Mouse (Mus musculus) stomach, embryonic 14.5 days (tissue): ENCODE measurements at regions not wholly inside any gene's neighbourhood (a gene's known extent, or its start where the extent isn't known, plus 50 kb on each side); places are given as distances from the start of the nearest gene placed in this dataset.

Experiments used
- ATAC-seq: fragments of 200-750 bp; cut with Nextera tagmentation; 2 replicates; pipeline ENCODE4 v1.8.0; 2017; ENCODE audit warnings: low read depth, moderate TSS enrichment; ENCODE audit not compliant: insufficient number of reproducible peaks, insufficient read depth, low FRiP score
- H3K27ac ChIP-seq: fragments of 300-500 bp; sonication (generic); 2 replicates; pipeline ENCODE4 v1.5.1; 2014; ENCODE audit warnings: mild to moderate bottlenecking, low read length, moderate library complexity, mixed read lengths
- H3K27me3 ChIP-seq: fragments of 300-500 bp; sonication (generic); 2 replicates; pipeline ENCODE4 v1.6.1; 2014; ENCODE audit warnings: low read length, control low read depth, mixed read lengths; ENCODE audit not compliant: control insufficient read depth, insufficient read depth
- H3K36me3 ChIP-seq: fragments of 300-500 bp; sonication (generic); 2 replicates; pipeline ENCODE4 v1.6.1; 2014; ENCODE audit warnings: mild to moderate bottlenecking, control low read depth, low read length, moderate library complexity, mixed read lengths; ENCODE audit not compliant: control insufficient read depth, insufficient read depth
- H3K4me1 ChIP-seq: fragments of 300-500 bp; sonication (generic); 2 replicates; pipeline ENCODE4 v1.6.1; 2014; ENCODE audit warnings: low read length, control low read depth, mixed read lengths; ENCODE audit not compliant: control insufficient read depth, insufficient read depth
- H3K4me2 ChIP-seq: fragments of 300-500 bp; sonication (generic); replicated peaks from 2 replicates; pipeline ENCODE4 v1.6.1; 2014; ENCODE audit warnings: low read depth, low read length, control low read depth
- H3K4me3 ChIP-seq: fragments of 300-500 bp; sonication (generic); 2 replicates; pipeline ENCODE4 v1.5.1; 2014; ENCODE audit warnings: low read depth, low read length, control low read depth
- H3K9ac ChIP-seq: fragments of 300-500 bp; sonication (generic); replicated peaks from 2 replicates; pipeline ENCODE4 v1.6.1; 2014; ENCODE audit warnings: low read depth, mild to moderate bottlenecking, control low read depth, low read length, moderate library complexity, mixed read lengths
- H3K9me3 ChIP-seq: fragments of 300-500 bp; sonication (generic); 2 replicates; pipeline ENCODE4 v1.6.1; 2016; ENCODE audit warnings: low read depth, low read length, control low read depth; ENCODE audit not compliant: control insufficient read depth
- WGBS: fragments of 180-500 bp; shearing (Covaris S2); extraction: QIAGEN DNeasy Blood & Tissue Kit; methylation state at CpG from one replicate; pipeline ENCODE4 v1.1.7; 2014; 5-methylcytosine and 5-hydroxymethylcytosine counted together

DNA sequence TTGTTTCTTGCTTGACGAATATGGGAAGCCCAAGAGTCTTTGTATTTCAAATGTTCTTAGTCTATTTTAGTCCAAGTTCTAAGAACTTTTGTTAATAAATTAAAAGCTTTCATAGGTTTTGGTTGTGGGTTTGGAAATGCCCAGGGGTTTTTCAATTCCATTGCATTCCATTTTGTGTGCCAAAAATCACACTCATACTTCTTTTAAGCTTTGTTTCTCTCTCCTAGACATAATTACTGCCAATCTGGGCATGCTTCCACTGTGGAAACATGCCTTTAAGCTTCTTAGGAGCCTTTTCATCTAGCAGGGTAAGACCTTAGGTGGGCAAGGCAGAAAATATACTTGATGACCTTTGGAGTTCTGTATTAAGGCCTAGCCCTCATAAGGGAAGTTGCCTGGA is 70.4 kb upstream of the C1qtnf3 start:
- H3K9me3 ChIP-seq = peaks cover 7% of the 10 kb centered on the region; the same call in 1 of the 2 replicates
- H3K36me3 ChIP-seq = no peaks in the 10 kb centered on the region
- H3K9ac ChIP-seq = no peak overlapping the region
- H3K27me3 ChIP-seq = no peaks in the 10 kb centered on the region
- H3K4me3 ChIP-seq = no peak overlapping the region
- 88% methylated on average over 1 of the region's 1 CpGs for WGBS
- no peaks in the 10 kb centered on the region for H3K4me1 ChIP-seq
- H3K4me2 ChIP-seq = no peak overlapping the region
- ATAC-seq = no peak
- no peak overlapping the region for H3K27ac ChIP-seq

- Histone ChIP-seq H3K27me3 (no peaks in the 10 kb centered on the region), H3K9me3 (peaks cover 7% of the 10 kb centered on the region; the same call in 1 of the 2 replicates), H3K4me1 (peaks cover 6% of the 10 kb centered on the region; the same call in 1 of the 2 replicates), H3K36me3 (no peaks in the 10 kb centered on the region), H3K4me3 (no peak overlapping the region), H3K9ac (no peak overlapping the region), H3K4me2 (no peak overlapping the region), H3K27ac (no peak overlapping the region)
- 82% methylated on average over 6 of the region's 6 CpGs for WGBS
- no peak for ATAC-seq
Observed at GRCm38 (mm10) chr15:10887990-10888389, 64.1 kb upstream of the C1qtnf3 start.

DNA sequence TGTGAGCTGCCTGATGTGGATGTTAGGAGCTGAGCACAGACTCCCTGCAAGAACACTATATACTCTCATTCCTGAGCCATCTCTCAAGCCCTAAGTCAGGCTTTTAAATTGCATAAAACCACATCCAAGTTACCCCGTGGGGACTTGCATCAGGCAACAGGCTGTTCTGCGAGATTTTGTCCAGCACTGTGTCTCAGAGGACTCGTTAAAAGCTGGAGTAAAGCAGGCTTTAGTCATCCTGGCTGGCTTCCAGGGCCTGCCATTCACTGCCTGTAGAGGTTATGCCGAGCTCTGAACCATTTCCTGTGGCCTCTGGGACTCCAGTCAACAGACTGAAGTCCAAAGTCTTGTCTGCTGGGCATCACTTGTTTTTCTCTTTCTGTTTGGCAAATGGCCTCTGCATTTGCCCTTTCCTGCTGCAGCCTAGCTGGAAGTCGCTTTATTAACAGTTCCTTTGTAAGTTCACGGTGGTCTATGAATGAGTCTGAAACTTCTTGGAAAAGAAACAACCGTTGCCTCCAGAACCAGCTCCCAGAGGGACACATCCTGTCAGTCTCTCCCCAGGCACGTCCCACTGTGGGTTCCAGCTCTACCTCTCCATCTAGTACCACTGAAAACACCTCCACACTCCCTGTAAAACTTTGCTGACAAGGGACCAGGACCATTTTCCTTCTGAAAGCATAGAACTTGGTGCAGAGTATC is 61.8 kb upstream of the C1qtnf3 start:
- Histone ChIP-seq H3K27me3 (no peaks in the 10 kb centered on the region), H3K4me2 (no peak overlapping the region), H3K9me3 (no peaks in the 10 kb centered on the region), H3K4me3 (no peak overlapping the region), H3K9ac (no peak overlapping the region), H3K27ac (peak overlapping the region; percentile 10; the same call in 1 of the 2 replicates), H3K4me1 (peaks cover 6% of the 10 kb centered on the region; the same call in 1 of the 2 replicates), H3K36me3 (no peaks in the 10 kb centered on the region)
- 48% methylated on average over 8 of the region's 8 CpGs for WGBS
- ATAC-seq = peak; percentile 33; the same call in 1 of the 2 replicates

GRCm38 (mm10) chr15:10898309-10898708 is 53.8 kb upstream of the C1qtnf3 start:
- Histone ChIP-seq H3K27ac (no peak overlapping the region), H3K4me1 (no peaks in the 10 kb centered on the region), H3K9ac (no peak overlapping the region), H3K36me3 (no peaks in the 10 kb centered on the region), H3K9me3 (no peaks in the 10 kb centered on the region), H3K4me2 (no peak overlapping the region), H3K27me3 (no peaks in the 10 kb centered on the region), H3K4me3 (no peak overlapping the region)
- WGBS = 80% methylated on average over 5 of the region's 5 CpGs
- no peak for ATAC-seq

GRCm38 (mm10) chr15:10898715-10899486 is 53.2 kb upstream of the C1qtnf3 start:
- no peak for ATAC-seq
- 48% methylated on average over 4 of the region's 4 CpGs for WGBS
- Histone ChIP-seq H3K27me3 (no peaks in the 10 kb centered on the region), H3K9me3 (no peaks in the 10 kb centered on the region), H3K4me2 (no peak overlapping the region), H3K36me3 (no peaks in the 10 kb centered on the region), H3K4me1 (no peaks in the 10 kb centered on the region), H3K27ac (no peak overlapping the region), H3K9ac (no peak overlapping the region), H3K4me3 (no peak overlapping the region)

DNA sequence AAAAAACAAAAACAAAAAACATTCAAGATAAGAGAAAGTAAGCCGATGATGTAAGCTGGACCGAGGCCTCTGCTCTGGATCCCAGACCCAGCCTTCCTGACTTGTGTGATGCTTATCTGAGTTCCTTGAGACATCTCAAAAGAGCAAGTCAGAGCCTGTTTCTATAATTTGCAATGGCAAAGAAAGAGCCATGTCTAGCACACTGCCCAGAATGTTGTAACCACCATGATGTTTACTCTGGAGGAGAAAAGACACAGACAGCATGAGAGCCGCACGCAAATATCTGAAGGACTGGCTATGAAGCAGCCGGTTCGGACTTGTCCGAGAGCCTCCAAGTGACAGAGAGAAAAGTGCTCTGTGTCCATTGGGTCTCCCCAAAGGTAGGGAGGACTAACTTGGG is 52.2 kb upstream of the C1qtnf3 start:
- whole genome bisulfite sequencing = 82% methylated on average over 7 of the region's 7 CpGs
- no peaks in the 10 kb centered on the region for H3K36me3 ChIP-seq
- H3K4me1 ChIP-seq = no peaks in the 10 kb centered on the region
- no peak overlapping the region for H3K9ac ChIP-seq
- no peak overlapping the region for H3K4me2 ChIP-seq
- H3K9me3 ChIP-seq = no peaks in the 10 kb centered on the region
- H3K4me3 ChIP-seq = no peak overlapping the region
- H3K27ac ChIP-seq = no peak overlapping the region
- no peak; the same call in 1 of the 2 replicates for ATAC-seq
- no peaks in the 10 kb centered on the region for H3K27me3 ChIP-seq

GRCm38 (mm10) chr15:10901075-10901474 is 51.1 kb upstream of the C1qtnf3 start:
- 39% methylated on average over 3 of the region's 3 CpGs for WGBS
- H3K4me3 ChIP-seq = no peak overlapping the region
- ATAC-seq = no peak
- no peaks in the 10 kb centered on the region for H3K9me3 ChIP-seq
- no peak overlapping the region for H3K9ac ChIP-seq
- H3K4me2 ChIP-seq = no peak overlapping the region
- no peak overlapping the region for H3K27ac ChIP-seq
- no peaks in the 10 kb centered on the region for H3K27me3 ChIP-seq
- H3K4me1 ChIP-seq = no peaks in the 10 kb centered on the region
- H3K36me3 ChIP-seq = no peaks in the 10 kb centered on the region

- WGBS = 61% methylated on average over 1 of the region's 1 CpGs
- no peak overlapping the region for H3K9ac ChIP-seq
- H3K27ac ChIP-seq = no peak overlapping the region
- no peaks in the 10 kb centered on the region for H3K36me3 ChIP-seq
- no peaks in the 10 kb centered on the region for H3K27me3 ChIP-seq
- no peaks in the 10 kb centered on the region for H3K4me1 ChIP-seq
- no peak overlapping the region for H3K4me2 ChIP-seq
- no peak for ATAC-seq
- no peaks in the 10 kb centered on the region for H3K9me3 ChIP-seq
- no peak overlapping the region for H3K4me3 ChIP-seq
Observed at GRCm38 (mm10) chr15:10901745-10902262, 50.3 kb upstream of the C1qtnf3 start.
